In genomic region chr17:47769389-47770299, GRCm38 (mm10) we compare ENCODE assay signal across 19 mouse cellular contexts. TPM values are rescaled to one million over a fixed set of nuclear protein-coding genes. Genes with fewer than 3 reads are reported as not detected.
A peak's percentile ranks its signal among the peaks of the same experiment; 100 is the strongest.
DNase-seq lines count a peak whose midpoint lies in the region; ATAC-seq and TF ChIP-seq lines count a peak whose summit lies in the region.
"Had no signal": no experiment of that assay in that cellular context is flagged by ENCODE, and none has a peak within 500 bp of the region (broad histone marks: within the 10 kb centered on the region; RNA-seq: fewer than 3 reads in every experiment).

No protein-coding gene starts in this region.

- H3K27ac ChIP-seq in forebrain, embryonic 10.5 days: 0 out of 2 replicates have a peak overlapping the region, but pooled peaks have one; percentile 1
- no peak overlapping the region for H3K27ac ChIP-seq in forebrain, embryonic 12.5 days
- peak overlapping the region; percentile 72 for H3K27ac ChIP-seq in layer of hippocampus, adult 2 months
- H3K27ac ChIP-seq in thymus, adult 2 months (ENCODE audit: control insufficient read depth, insufficient read depth, low read length): peak overlapping the region; percentile 9; the same call in 1 of the 2 replicates
- H3K27ac ChIP-seq: hindbrain, postnatal 0 days; limb, embryonic 15.5 days; neural tube, embryonic 13.5 days had no signal

- no peak for TF ChIP-seq CTCF in layer of hippocampus, adult 2 months (conservative IDR thresholded peaks at IDR 0.05)
- TF ChIP-seq CTCF in thymus, adult 2 months (IDR thresholded peaks at IDR 0.05; ENCODE audit: borderline replicate concordance, control insufficient read depth, extremely low read depth, insufficient read depth, low read length, poor library complexity): no peak

- DNase-seq in forebrain, embryonic 10.5 days (ENCODE audit: extremely low spot score, low spot score): no peak
- no peak for DNase-seq in layer of hippocampus, adult 2 months (ENCODE audit: low spot score in 2 of 2)
- DNase-seq in layer of hippocampus, adult 8-10 months (ENCODE audit: low spot score in 2 of 2): no peak
- DNase-seq in thymus, adult 2 months: no peak
- no peak for DNase-seq in thymus, postnatal 4 days
- DNase-seq in splenic B cell, adult 2 months (ENCODE audit: low read depth, low spot score): peak; percentile 36
- DNase-seq in gastrocnemius, postnatal 10 days: no peak
- DNase-seq: adrenal gland, postnatal 25 days; kidney, adult 8-10 months had no signal

- WGBS in forebrain, embryonic 10.5 days: 86% methylated on average over 11 of the region's 11 CpGs
- WGBS in forebrain, embryonic 12.5 days: 87% methylated on average over 11 of the region's 11 CpGs
- WGBS in thymus, adult 2 months: 90% methylated on average over 11 of the region's 11 CpGs

- no peak for ATAC-seq in forebrain, embryonic 12.5 days (ENCODE audit: low FRiP score)
- ATAC-seq: activated CD4-positive, CD25-positive, alpha-beta regulatory T cell, adult 4 months; forebrain, embryonic 16.5 days; hindbrain, postnatal 0 days; midbrain, embryonic 16.5 days had no signal

- no peaks in the 10 kb centered on the region for H3K4me1 ChIP-seq in forebrain, embryonic 10.5 days
- H3K4me1 ChIP-seq in forebrain, embryonic 12.5 days: no peaks in the 10 kb centered on the region
- peaks cover 3% of the 10 kb centered on the region; the same call in 1 of the 2 replicates for H3K4me1 ChIP-seq in thymus, adult 2 months (replicated peaks; ENCODE audit: control insufficient read depth, insufficient read depth, low read length)
- H3K4me1 ChIP-seq: neural tube, embryonic 13.5 days had no signal

- H3K9me3 ChIP-seq in forebrain, embryonic 10.5 days: peaks cover 14% of the 10 kb centered on the region
- no peaks in the 10 kb centered on the region for H3K9me3 ChIP-seq in forebrain, embryonic 12.5 days
- H3K9me3 ChIP-seq: limb, embryonic 15.5 days had no signal

- H3K4me2 ChIP-seq in forebrain, embryonic 12.5 days: no peak overlapping the region
- H3K4me2 ChIP-seq: limb, embryonic 15.5 days; neural tube, embryonic 13.5 days had no signal

- no peak for TF ChIP-seq POLR2A in thymus, adult 2 months (IDR thresholded peaks at IDR 0.05; ENCODE audit: control insufficient read depth, extremely low read depth, insufficient read depth, low read length, poor library complexity)

- peaks cover 19% of the 10 kb centered on the region; the same call in 1 of the 2 replicates for H3K27me3 ChIP-seq in forebrain, embryonic 10.5 days (ENCODE audit: poor library complexity, severe bottlenecking)
- 0 out of 2 replicates have a peak, but pooled peaks cover 3% of the 10 kb centered on the region for H3K27me3 ChIP-seq in forebrain, embryonic 12.5 days
- H3K27me3 ChIP-seq in thymus, adult 2 months (ENCODE audit: control insufficient read depth, insufficient read depth, low read length): no peaks in the 10 kb centered on the region
- H3K27me3 ChIP-seq in splenic B cell, adult 2 months (ENCODE audit: control insufficient read depth, insufficient read depth, low read length, poor library complexity, severe bottlenecking): no peaks in the 10 kb centered on the region
- H3K27me3 ChIP-seq: limb, embryonic 15.5 days; neural tube, embryonic 13.5 days had no signal

- H3K9ac ChIP-seq in forebrain, embryonic 12.5 days: no peak overlapping the region
- H3K9ac ChIP-seq: limb, embryonic 15.5 days; neural tube, embryonic 13.5 days had no signal

- no peak overlapping the region for H3K4me3 ChIP-seq in forebrain, embryonic 10.5 days
- no peak overlapping the region for H3K4me3 ChIP-seq in forebrain, embryonic 12.5 days (replicated peaks)
- no peak overlapping the region for H3K4me3 ChIP-seq in layer of hippocampus, adult 2 months
- H3K4me3 ChIP-seq in thymus, adult 2 months (ENCODE audit: control insufficient read depth, insufficient read depth, low read length): no peak overlapping the region
- H3K4me3 ChIP-seq: limb, embryonic 15.5 days; neural tube, embryonic 13.5 days had no signal

- no peaks in the 10 kb centered on the region for H3K36me3 ChIP-seq in forebrain, embryonic 10.5 days (replicated peaks)
- no peaks in the 10 kb centered on the region for H3K36me3 ChIP-seq in forebrain, embryonic 12.5 days (replicated peaks)
- H3K36me3 ChIP-seq in thymus, adult 2 months (ENCODE audit: control insufficient read depth, insufficient read depth, low read length): no peaks in the 10 kb centered on the region
- no peaks in the 10 kb centered on the region for H3K36me3 ChIP-seq in splenic B cell, adult 2 months (ENCODE audit: control insufficient read depth, insufficient read depth, low read length, poor library complexity, severe bottlenecking)
- H3K36me3 ChIP-seq: limb, embryonic 15.5 days; neural tube, embryonic 13.5 days had no signal

RNA-seq across cellular contexts. Expression of gene Tfeb, which starts 32.8 kb away (rescaled TPM):
- polyA plus RNA-seq in forebrain, embryonic 10.5 days (2016; fragmentation: Nextera tagmentation; extraction: Ambion mirVana): 1.9 and 2.2 TPM in 2 replicates
- 1.7 and 2.4 TPM in 2 replicates for polyA plus RNA-seq in forebrain, embryonic 12.5 days (2016; fragmentation: Nextera tagmentation; extraction: Ambion mirVana)
- 10 to 100 TPM; 12.0 to 13.1 TPM for total RNA-seq in layer of hippocampus, adult 2 months (2021)
- total RNA-seq in layer of hippocampus, adult 8-10 months (2022): 10 to 100 TPM; 13.4 to 18.5 (median 17.6) TPM
- 25.3 and 25.5 TPM in 2 replicates for polyA plus RNA-seq in thymus, adult 2 months (2012; rRNA removed)
- total RNA-seq in gastrocnemius, postnatal 10 days (2021): 10 to 100 TPM; 67.9 to 70.7 TPM

RNA-seq across cellular contexts. Expression of gene Pgc, which starts 43.0 kb away (rescaled TPM):
- polyA plus RNA-seq in forebrain, embryonic 10.5 days (2016; fragmentation: Nextera tagmentation; extraction: Ambion mirVana): not detected in 2 replicates
- polyA plus RNA-seq in forebrain, embryonic 12.5 days (2016; fragmentation: Nextera tagmentation; extraction: Ambion mirVana): not detected in 2 replicates
- total RNA-seq in layer of hippocampus, adult 2 months (2021): not detected
- not detected for total RNA-seq in layer of hippocampus, adult 8-10 months (2022)
- 4.4 and 6.0 TPM in 2 replicates for polyA plus RNA-seq in thymus, adult 2 months (2012; rRNA removed)
- total RNA-seq in gastrocnemius, postnatal 10 days (2021): not detected
- total RNA-seq: adrenal gland, postnatal 25 days; gastrocnemius, postnatal 14 days; heart, postnatal 4 days; left cerebral cortex, adult 18-20 months had no signal
- polyA plus RNA-seq: activated CD4-positive, CD25-positive, alpha-beta regulatory T cell, adult 4 months; forebrain, embryonic 16.5 days; neural tube, embryonic 13.5 days had no signal
